Mouse (Mus musculus) liver, adult 2 months (tissue): Measurements from ENCODE around the gene Tbcb.

ENCODE experiments used
- CTCF ChIP-seq: fragments of 200-500 bp; IDR thresholded peaks from 2 replicates; pipeline ENCODE4 v1.5.1; 2011; ENCODE audit warnings: low read depth, low read length, control low read depth
- POLR2A ChIP-seq: fragments of 200-500 bp; IDR thresholded peaks from 2 replicates; pipeline ENCODE4 v1.6.1; 2011; ENCODE audit warnings: low read length, control low read depth; ENCODE audit not compliant: insufficient read depth; ENCODE audit errors: extremely low read depth

- TF ChIP-seq POLR2A: no peak
- TF ChIP-seq CTCF: peak; percentile 74
Measured at GRCm38 (mm10) chr7:30232631-30233148, 618 bp upstream of the Tbcb start.
